Mouse (Mus musculus) adrenal gland, postnatal 25 days (tissue): ENCODE results near the gene Rnf224. TPM values are rescaled to one million over a fixed set of nuclear protein-coding genes. Genes with fewer than 3 reads are reported as not detected.
A peak's percentile ranks its signal among the peaks of the same experiment; 100 is the strongest.

ENCODE experiments used
- DNase-seq: peaks from one replicate; pipeline ENCODE4 v3.0.0; 2021; ENCODE audit warnings: mixed read lengths
- total RNA-seq: library from RNA; stranded (reverse); gene quantifications from 2 replicates; pipeline ENCODE4 v1.2.3, GENCODE M21; 2021

Rnf224 gene
- total RNA-seq, 1 experiment from 2014 or later = not detected

- peak; percentile 89 for DNase-seq
These were observed 18.7 kb upstream of the Rnf224 start, which contains the start of gene Tmem203 for GRCm38 (mm10) chr2:25255284-25255779. Gene Tmem203 (plus strand): TSS chr2:25255439.

GRCm38 (mm10) chr2:25252331-25252730, 15.7 kb upstream of the Rnf224 start:
- no peak for DNase-seq

- no peak for DNase-seq
These were observed 9.8 kb upstream of the Rnf224 start, which contains the start of gene AL732309.1 for GRCm38 (mm10) chr2:25246183-25247072. Gene AL732309.1 (minus strand): TSS chr2:25246863.

- DNase-seq = no peak
These were observed 7.6 kb upstream of the Rnf224 start for GRCm38 (mm10) chr2:25244144-25244543.

- no peak for DNase-seq
These were observed 6.8 kb upstream of the Rnf224 start for GRCm38 (mm10) chr2:25243342-25243741.

GRCm38 (mm10) chr2:25242101-25242506, 5.5 kb upstream of the Rnf224 start, which contains the start of the genes Rnf208 and Cysrt1:
Gene Rnf208 (plus strand): TSS chr2:25242255.
Gene Cysrt1 (minus strand): TSS chr2:25242452.
- DNase-seq = no peak

- DNase-seq = no peak
These were observed 4.8 kb upstream of the Rnf224 start for GRCm38 (mm10) chr2:25241438-25241775.

- DNase-seq = peak; percentile 79
These were observed 4.3 kb upstream of the Rnf224 start for GRCm38 (mm10) chr2:25240723-25241437.

- DNase-seq = no peak
These were observed 3.7 kb upstream of the Rnf224 start for GRCm38 (mm10) chr2:25240310-25240709.

- no peak for DNase-seq
These were observed 3.2 kb upstream of the Rnf224 start for GRCm38 (mm10) chr2:25239766-25240165.

GRCm38 (mm10) chr2:25238106-25238505, 1.5 kb upstream of the Rnf224 start:
- no peak for DNase-seq

- DNase-seq = no peak
These were observed 935 bp upstream of the Rnf224 start for GRCm38 (mm10) chr2:25237522-25237921.

GRCm38 (mm10) chr2:25234551-25235220, 1.9 kb downstream of the Rnf224 start:
- DNase-seq = no peak

GRCm38 (mm10) chr2:25234050-25234449, 2.5 kb downstream of the Rnf224 start, which contains the start of gene Slc34a3:
Gene Slc34a3 (minus strand): TSS chr2:25234364.
- DNase-seq = no peak

GRCm38 (mm10) chr2:25233421-25233820, 3.2 kb downstream of the Rnf224 start:
- no peak for DNase-seq

- no peak for DNase-seq
These were observed 5.5 kb downstream of the Rnf224 start for GRCm38 (mm10) chr2:25231038-25231437.

GRCm38 (mm10) chr2:25230581-25230980, 6.0 kb downstream of the Rnf224 start:
- DNase-seq = no peak

GRCm38 (mm10) chr2:25229582-25229981, 7.0 kb downstream of the Rnf224 start:
- no peak for DNase-seq

- DNase-seq = no peak
These were observed 7.5 kb downstream of the Rnf224 start for GRCm38 (mm10) chr2:25228995-25229530.

GRCm38 (mm10) chr2:25228431-25228889, 8.1 kb downstream of the Rnf224 start:
- peak; percentile 83 for DNase-seq

- no peak for DNase-seq
These were observed 9.2 kb downstream of the Rnf224 start for GRCm38 (mm10) chr2:25227406-25227805.

GRCm38 (mm10) chr2:25226864-25227263, 9.7 kb downstream of the Rnf224 start:
- DNase-seq = no peak
